Mouse (Mus musculus) right cerebral cortex, adult 2 months (tissue): ENCODE measurements around the gene Tmem110.

Experiments used
- DNase-seq, 2 experiments: peaks; one replicate each; pipeline ENCODE4 v3.0.0; 2021 to 2022; ENCODE audit warnings: low spot score in 2 of 2

Tmem110 gene

GRCm38 (mm10) chr14:30825476-30826131 lies at the start of gene Tmem110:
Gene Tmem110, plus strand, starts transcription at chr14:30825590.
- peak; percentile 88 to 89 for DNase-seq

- DNase-seq: no peak
Measured at GRCm38 (mm10) chr14:30784614-30785013, 40.8 kb upstream of the Tmem110 start.

- peak; percentile 63 to 81 for DNase-seq
Measured at GRCm38 (mm10) chr14:30789471-30789870, 35.9 kb upstream of the Tmem110 start.

- DNase-seq: no peak
Measured at GRCm38 (mm10) chr14:30792871-30793270, 32.5 kb upstream of the Tmem110 start.

GRCm38 (mm10) chr14:30801756-30802155 lies 23.6 kb upstream of the Tmem110 start:
- no peak for DNase-seq

- no peak for DNase-seq
Measured at GRCm38 (mm10) chr14:30821136-30821535, 4.3 kb upstream of the Tmem110 start.

GRCm38 (mm10) chr14:30824456-30824995 lies 864 bp upstream of the Tmem110 start:
- no peak for DNase-seq

GRCm38 (mm10) chr14:30825021-30825475 lies 342 bp upstream of the Tmem110 start:
- no peak for DNase-seq

- DNase-seq: no peak
Measured at GRCm38 (mm10) chr14:30826174-30827140, 1.1 kb downstream of the Tmem110 start.

GRCm38 (mm10) chr14:30827480-30827879 lies 2.1 kb downstream of the Tmem110 start:
- DNase-seq: no peak

GRCm38 (mm10) chr14:30828077-30828476 lies 2.7 kb downstream of the Tmem110 start:
- no peak for DNase-seq

- no peak for DNase-seq
Measured at GRCm38 (mm10) chr14:30828635-30829460, 3.5 kb downstream of the Tmem110 start.

- no peak for DNase-seq
Measured at GRCm38 (mm10) chr14:30837416-30837996, 12.1 kb downstream of the Tmem110 start.

- no peak for DNase-seq
Measured at GRCm38 (mm10) chr14:30843701-30844100, 18.3 kb downstream of the Tmem110 start.

- no peak for DNase-seq
Measured at GRCm38 (mm10) chr14:30850504-30850903, 25.1 kb downstream of the Tmem110 start.

GRCm38 (mm10) chr14:30852325-30852724 lies 26.9 kb downstream of the Tmem110 start:
- no peak for DNase-seq

- DNase-seq: no peak
Measured at GRCm38 (mm10) chr14:30855316-30855715, 29.9 kb downstream of the Tmem110 start.

GRCm38 (mm10) chr14:30856885-30857507 lies 31.6 kb downstream of the Tmem110 start:
- DNase-seq: peak in 1 of 2 experiments; percentile 35

GRCm38 (mm10) chr14:30857990-30858389 lies 32.6 kb downstream of the Tmem110 start:
- DNase-seq: no peak

GRCm38 (mm10) chr14:30861421-30862125 lies 36.2 kb downstream of the Tmem110 start:
- no peak for DNase-seq
